Mouse (Mus musculus): Measurements from ENCODE around the gene Bicdl1. TPM values are rescaled to one million over a fixed set of nuclear protein-coding genes. Genes with fewer than 3 reads are reported as not detected.

Bicdl1 gene
- polyA plus RNA-seq, 1 experiment, result 5.7 TPM

- Histone ChIP-seq H3K4me3 (ENCODE audit: insufficient read depth, low read length) (no peak overlapping the region), H3K4me1 (ENCODE audit: control insufficient read depth, insufficient read depth, low read length) (no peaks in the 10 kb centered on the region), H3K27ac (ENCODE audit: insufficient read depth, low read length) (no peak overlapping the region)
- no peak for TF ChIP-seq CTCF (IDR thresholded peaks at IDR 0.05; ENCODE audit: borderline replicate concordance, insufficient read depth, low read length)
- TF ChIP-seq POLR2A (IDR thresholded peaks at IDR 0.05; ENCODE audit: low read depth, low read length), result no peak
These were observed 74.2 kb downstream of the Bicdl1 start for GRCm38 (mm10) chr5:115657234-115657633.

GRCm38 (mm10) chr5:115656677-115657076 is 74.7 kb downstream of the Bicdl1 start:
- H3K27ac ChIP-seq (ENCODE audit: insufficient read depth, low read length), result no peak overlapping the region
- H3K4me3 ChIP-seq (ENCODE audit: insufficient read depth, low read length), result no peak overlapping the region
- TF ChIP-seq CTCF (IDR thresholded peaks at IDR 0.05; ENCODE audit: borderline replicate concordance, insufficient read depth, low read length) (no peak), POLR2A (IDR thresholded peaks at IDR 0.05; ENCODE audit: low read depth, low read length) (no peak)
- H3K4me1 ChIP-seq (ENCODE audit: control insufficient read depth, insufficient read depth, low read length), result peaks cover 3% of the 10 kb centered on the region; the same call in 1 of the 2 replicates

- H3K4me1 ChIP-seq (ENCODE audit: control insufficient read depth, insufficient read depth, low read length), result peaks cover 3% of the 10 kb centered on the region; the same call in 1 of the 2 replicates
- H3K27ac ChIP-seq (ENCODE audit: insufficient read depth, low read length), result no peak overlapping the region
- TF ChIP-seq POLR2A (IDR thresholded peaks at IDR 0.05; ENCODE audit: low read depth, low read length) (no peak), CTCF (IDR thresholded peaks at IDR 0.05; ENCODE audit: borderline replicate concordance, insufficient read depth, low read length) (no peak)
- H3K4me3 ChIP-seq (ENCODE audit: insufficient read depth, low read length), result no peak overlapping the region
These were observed 77.6 kb downstream of the Bicdl1 start for GRCm38 (mm10) chr5:115653776-115654175.

DNA sequence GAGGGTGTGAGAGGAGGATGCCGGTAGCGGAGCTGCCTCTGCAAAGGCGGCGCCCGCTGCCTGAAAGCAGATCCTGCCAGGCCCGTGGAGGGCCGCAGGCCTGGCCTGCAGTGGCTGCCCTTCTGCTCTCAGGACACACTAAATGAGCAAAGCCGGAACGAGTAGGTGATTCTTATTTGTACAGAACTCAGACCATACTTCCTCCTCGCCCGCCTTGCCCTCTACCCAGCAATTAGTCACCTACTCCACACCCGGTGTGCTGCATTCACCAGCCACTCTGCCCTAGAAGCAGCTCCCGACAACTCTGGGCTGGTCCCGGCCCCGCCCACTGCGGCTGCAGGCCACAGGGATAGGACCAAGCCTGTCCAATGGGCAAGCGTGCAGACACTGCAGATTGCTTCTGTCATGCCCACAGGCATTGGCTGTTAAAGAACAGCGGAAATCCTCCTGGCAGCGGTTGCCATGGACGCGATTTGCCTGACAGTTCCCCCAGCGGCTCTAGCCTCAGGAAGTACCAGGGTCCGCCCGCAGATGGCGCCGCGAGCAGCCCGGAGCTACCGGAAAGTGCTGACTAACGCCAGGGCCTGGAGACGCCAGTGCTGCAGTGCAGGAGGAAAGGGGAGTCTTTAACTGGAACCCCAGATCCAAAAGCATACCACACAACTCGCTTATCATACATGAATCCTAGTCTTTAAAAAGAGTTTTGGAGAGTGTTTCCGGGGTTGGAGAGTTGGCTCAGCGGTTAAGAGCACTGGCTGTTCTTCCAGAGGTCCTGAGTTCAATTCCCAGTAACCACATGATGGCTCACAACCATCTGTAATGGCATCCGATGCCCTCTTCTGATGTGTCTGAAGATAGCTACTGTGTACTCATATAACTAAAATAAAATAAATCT is 78.5 kb downstream of the Bicdl1 start:
- Histone ChIP-seq H3K4me1 (ENCODE audit: control insufficient read depth, insufficient read depth, low read length) (peaks cover 3% of the 10 kb centered on the region; the same call in 1 of the 2 replicates), H3K4me3 (ENCODE audit: insufficient read depth, low read length) (peak overlapping the region; percentile 49), H3K27ac (ENCODE audit: insufficient read depth, low read length) (peak overlapping the region; percentile 29)
- TF ChIP-seq CTCF (IDR thresholded peaks at IDR 0.05; ENCODE audit: borderline replicate concordance, insufficient read depth, low read length) (peak; percentile 63; the same call in 1 of the 2 replicates), POLR2A (IDR thresholded peaks at IDR 0.05; ENCODE audit: low read depth, low read length) (peak; percentile 99)

GRCm38 (mm10) chr5:115651821-115652220 is 79.6 kb downstream of the Bicdl1 start:
- Histone ChIP-seq H3K4me3 (ENCODE audit: insufficient read depth, low read length) (peak overlapping the region; percentile 49; the same call in 1 of the 2 replicates), H3K4me1 (ENCODE audit: control insufficient read depth, insufficient read depth, low read length) (peaks cover 3% of the 10 kb centered on the region; the same call in 1 of the 2 replicates), H3K27ac (ENCODE audit: insufficient read depth, low read length) (no peak overlapping the region)
- no peak for TF ChIP-seq CTCF (IDR thresholded peaks at IDR 0.05; ENCODE audit: borderline replicate concordance, insufficient read depth, low read length)
- TF ChIP-seq POLR2A (IDR thresholded peaks at IDR 0.05; ENCODE audit: low read depth, low read length), result no peak

DNA sequence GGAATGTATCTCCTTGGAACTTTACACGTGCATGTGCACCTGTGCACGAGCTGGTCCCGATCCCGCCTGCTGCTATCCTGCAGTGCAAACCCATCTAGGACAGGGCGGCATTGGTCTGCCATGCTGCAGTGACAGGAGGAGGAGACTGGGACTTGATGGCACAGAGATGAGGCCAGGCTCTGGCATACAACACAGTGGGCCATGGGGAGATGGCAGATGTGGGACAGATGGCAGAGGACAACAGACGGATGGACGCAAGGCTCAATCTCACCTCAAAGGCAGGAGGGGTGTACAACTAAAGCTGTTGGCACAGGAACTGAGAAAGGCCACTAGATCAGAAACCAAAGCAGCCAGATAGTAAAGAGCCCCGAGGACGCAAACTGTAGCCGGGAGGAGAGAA is 80.5 kb downstream of the Bicdl1 start:
- no peak for TF ChIP-seq CTCF (IDR thresholded peaks at IDR 0.05; ENCODE audit: borderline replicate concordance, insufficient read depth, low read length)
- no peak for TF ChIP-seq POLR2A (IDR thresholded peaks at IDR 0.05; ENCODE audit: low read depth, low read length)
- no peak overlapping the region for H3K27ac ChIP-seq (ENCODE audit: insufficient read depth, low read length)
- H3K4me3 ChIP-seq (ENCODE audit: insufficient read depth, low read length), result no peak overlapping the region
- peaks cover 3% of the 10 kb centered on the region; the same call in 1 of the 2 replicates for H3K4me1 ChIP-seq (ENCODE audit: control insufficient read depth, insufficient read depth, low read length)

DNA sequence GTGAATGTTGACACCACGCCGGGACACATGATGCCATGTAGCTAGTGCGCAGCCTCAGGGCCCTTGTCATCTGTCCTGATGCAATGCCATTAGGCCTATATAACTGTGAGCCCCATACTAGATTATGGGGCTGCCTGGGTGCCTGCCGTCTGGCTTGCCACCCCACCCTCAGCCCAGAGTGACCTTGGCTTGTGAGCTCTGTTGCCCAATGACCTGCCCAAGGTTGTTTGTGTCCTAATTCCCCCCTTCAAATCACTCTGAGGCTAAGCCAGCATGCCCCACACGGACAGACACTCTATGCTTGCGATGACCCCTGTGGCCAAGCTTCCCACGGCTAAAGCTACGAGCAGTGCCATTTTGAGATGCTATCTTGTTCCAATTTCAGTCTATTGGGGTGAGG is 81.7 kb downstream of the Bicdl1 start:
- Histone ChIP-seq H3K4me3 (ENCODE audit: insufficient read depth, low read length) (no peak overlapping the region), H3K27ac (ENCODE audit: insufficient read depth, low read length) (no peak overlapping the region), H3K4me1 (ENCODE audit: control insufficient read depth, insufficient read depth, low read length) (peaks cover 3% of the 10 kb centered on the region; the same call in 1 of the 2 replicates)
- no peak for TF ChIP-seq POLR2A (IDR thresholded peaks at IDR 0.05; ENCODE audit: low read depth, low read length)
- TF ChIP-seq CTCF (IDR thresholded peaks at IDR 0.05; ENCODE audit: borderline replicate concordance, insufficient read depth, low read length), result no peak

GRCm38 (mm10) chr5:115648876-115649275 is 82.5 kb downstream of the Bicdl1 start:
- peaks cover 3% of the 10 kb centered on the region; the same call in 1 of the 2 replicates for H3K4me1 ChIP-seq (ENCODE audit: control insufficient read depth, insufficient read depth, low read length)
- no peak overlapping the region for H3K27ac ChIP-seq (ENCODE audit: insufficient read depth, low read length)

GRCm38 (mm10) chr5:115644192-115644591 is 87.2 kb downstream of the Bicdl1 start:
- H3K27ac ChIP-seq (ENCODE audit: insufficient read depth, low read length), result no peak overlapping the region
- TF ChIP-seq CTCF (IDR thresholded peaks at IDR 0.05; ENCODE audit: borderline replicate concordance, insufficient read depth, low read length) (no peak), POLR2A (IDR thresholded peaks at IDR 0.05; ENCODE audit: low read depth, low read length) (no peak)
- no peak overlapping the region for H3K4me3 ChIP-seq (ENCODE audit: insufficient read depth, low read length)
- no peaks in the 10 kb centered on the region for H3K4me1 ChIP-seq (ENCODE audit: control insufficient read depth, insufficient read depth, low read length)

More at GRCm38 (mm10) chr5:115648876-115649275, 82.5 kb downstream of the Bicdl1 start:
- H3K4me3 ChIP-seq (ENCODE audit: insufficient read depth, low read length), result no peak overlapping the region
- TF ChIP-seq CTCF (IDR thresholded peaks at IDR 0.05; ENCODE audit: borderline replicate concordance, insufficient read depth, low read length), result no peak
- no peak for TF ChIP-seq POLR2A (IDR thresholded peaks at IDR 0.05; ENCODE audit: low read depth, low read length)

- TF ChIP-seq POLR2A (IDR thresholded peaks at IDR 0.05; ENCODE audit: low read depth, low read length) (no peak), CTCF (IDR thresholded peaks at IDR 0.05; ENCODE audit: borderline replicate concordance, insufficient read depth, low read length) (no peak)
These were observed 95.9 kb downstream of the Bicdl1 start for GRCm38 (mm10) chr5:115635536-115635935.

More at GRCm38 (mm10) chr5:115635536-115635935, 95.9 kb downstream of the Bicdl1 start:
- H3K27ac ChIP-seq (ENCODE audit: insufficient read depth, low read length), result no peak overlapping the region
- no peaks in the 10 kb centered on the region; the same call in none of the 2 replicates for H3K4me1 ChIP-seq (ENCODE audit: control insufficient read depth, insufficient read depth, low read length)
- H3K4me3 ChIP-seq (ENCODE audit: insufficient read depth, low read length), result no peak overlapping the region

All from embryonic fibroblast, embryonic 13.5 days (primary cell).